Comparison of ENCODE assay signal across 16 mouse cellular contexts in the genomic region with DNA sequence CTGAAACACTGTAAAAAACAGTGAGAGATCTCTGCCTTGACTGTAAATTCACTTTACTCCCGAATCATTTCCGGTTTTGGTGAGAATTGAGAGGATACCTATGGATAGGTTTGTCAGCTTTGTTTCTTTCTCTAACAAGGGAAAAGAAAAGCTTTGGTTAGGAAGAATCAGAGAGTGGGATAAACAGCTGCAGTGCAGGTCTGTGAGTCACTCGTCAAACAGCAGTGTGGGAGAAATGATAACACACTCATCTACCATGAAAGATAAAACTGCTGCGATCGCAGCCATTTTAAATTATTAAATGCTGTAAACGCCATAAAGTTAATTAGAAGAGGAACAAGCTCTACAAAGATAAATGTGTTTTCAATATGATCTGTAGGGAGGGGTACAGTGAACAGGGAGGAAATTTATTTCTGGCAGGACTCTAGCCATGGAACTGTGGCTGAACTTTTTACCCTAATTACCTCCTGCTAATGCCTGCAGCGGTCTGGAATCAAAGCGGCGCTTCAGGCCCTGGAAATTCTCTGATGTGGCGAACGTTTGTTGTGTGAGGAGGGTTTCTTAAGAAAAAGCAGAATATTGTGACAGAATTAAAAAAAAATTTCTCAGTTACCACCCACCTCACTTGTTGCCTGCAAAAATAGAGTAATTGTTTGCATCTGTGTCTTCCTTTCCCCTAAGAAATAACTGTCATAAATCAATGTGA.
A peak's percentile ranks its signal among the peaks of the same experiment; 100 is the strongest.
DNase-seq lines count a peak whose midpoint lies in the region; ATAC-seq and TF ChIP-seq lines count a peak whose summit lies in the region.
"Had no signal": no experiment of that assay in that cellular context is flagged by ENCODE, and none has a peak within 500 bp of the region (broad histone marks: within the 10 kb centered on the region; RNA-seq: fewer than 3 reads in every experiment).

No protein-coding gene starts in this region.

- no peak overlapping the region for H3K4me2 ChIP-seq in hindbrain, embryonic 11.5 days (replicated peaks; ENCODE audit: low read depth, low read length)
- no peak overlapping the region for H3K4me2 ChIP-seq in hindbrain, embryonic 13.5 days
- peak overlapping the region; percentile 7; the same call in 1 of the 2 replicates for H3K4me2 ChIP-seq in limb, embryonic 14.5 days (replicated peaks; ENCODE audit: low read depth, low read length, severe bottlenecking)
- H3K4me2 ChIP-seq: hindbrain, embryonic 14.5 days; liver, embryonic 13.5 days had no signal

- no peaks in the 10 kb centered on the region for H3K36me3 ChIP-seq in hindbrain, embryonic 11.5 days (ENCODE audit: control insufficient read depth, insufficient read depth, low read length)
- no peaks in the 10 kb centered on the region for H3K36me3 ChIP-seq in hindbrain, embryonic 13.5 days
- no peaks in the 10 kb centered on the region for H3K36me3 ChIP-seq in limb, embryonic 14.5 days (ENCODE audit: control insufficient read depth, insufficient read depth, low read length)
- H3K36me3 ChIP-seq: liver, embryonic 13.5 days had no signal

- H3K9me3 ChIP-seq in hindbrain, embryonic 11.5 days (ENCODE audit: control insufficient read depth, low read length), result no peaks in the 10 kb centered on the region
- no peaks in the 10 kb centered on the region for H3K9me3 ChIP-seq in hindbrain, embryonic 13.5 days
- H3K9me3 ChIP-seq in limb, embryonic 14.5 days (ENCODE audit: control insufficient read depth, low read length), result no peaks in the 10 kb centered on the region
- H3K9me3 ChIP-seq: liver, embryonic 13.5 days had no signal

- peak; percentile 10 for DNase-seq in hindbrain, embryonic 11.5 days (ENCODE audit: low spot score)
- peak; percentile 8 for DNase-seq in CD4-positive helper T cell, adult 2 months (ENCODE audit: low read depth, low spot score)
- peak; percentile 46 for DNase-seq in embryo, embryonic 11 days
- peak; percentile 72 for DNase-seq in limb, embryonic 14.5 days (ENCODE audit: low spot score)
- no peak for DNase-seq in urinary bladder, postnatal 10 days (ENCODE audit: low spot score)
- DNase-seq in yolk sac, embryonic 10.5 days (ENCODE audit: low spot score), result no peak
- DNase-seq: adrenal gland, postnatal 14 days; cerebellum, adult 11-12 months; heart, adult 11 months; kidney, postnatal 14 days; liver, embryonic 13.5 days had no signal

- no peak overlapping the region for H3K27ac ChIP-seq in hindbrain, embryonic 11.5 days (ENCODE audit: low read depth, low read length)
- H3K27ac ChIP-seq in hindbrain, embryonic 13.5 days, result no peak overlapping the region
- no peak overlapping the region for H3K27ac ChIP-seq in limb, embryonic 14.5 days (replicated peaks; ENCODE audit: low read depth, low read length)
- H3K27ac ChIP-seq: hindbrain, embryonic 14.5 days; left cerebral cortex, adult 2 months; liver, embryonic 13.5 days; macrophage had no signal

- no peaks in the 10 kb centered on the region for H3K4me1 ChIP-seq in hindbrain, embryonic 11.5 days (replicated peaks; ENCODE audit: control insufficient read depth, insufficient read depth, low read length)
- no peaks in the 10 kb centered on the region for H3K4me1 ChIP-seq in hindbrain, embryonic 13.5 days (replicated peaks)
- peaks cover 18% of the 10 kb centered on the region for H3K4me1 ChIP-seq in limb, embryonic 14.5 days (ENCODE audit: control insufficient read depth, insufficient read depth, low read length)
- H3K4me1 ChIP-seq: liver, embryonic 13.5 days had no signal

- H3K9ac ChIP-seq in hindbrain, embryonic 11.5 days (ENCODE audit: low read depth, low read length), result no peak overlapping the region
- no peak overlapping the region for H3K9ac ChIP-seq in hindbrain, embryonic 13.5 days
- H3K9ac ChIP-seq in limb, embryonic 14.5 days (ENCODE audit: low read depth, low read length, severe bottlenecking), result no peak overlapping the region
- H3K9ac ChIP-seq: hindbrain, embryonic 14.5 days; liver, embryonic 13.5 days had no signal

- TF ChIP-seq POLR2A in limb, embryonic 14.5 days (IDR thresholded peaks at IDR 0.05; ENCODE audit: borderline replicate concordance, extremely low read depth, insufficient read depth, insufficient read length), result no peak

- no peak for ATAC-seq in hindbrain, embryonic 11.5 days (ENCODE audit: low FRiP score)
- ATAC-seq in hindbrain, embryonic 13.5 days (ENCODE audit: low FRiP score), result no peak
- ATAC-seq in limb, embryonic 14.5 days (ENCODE audit: low FRiP score, low read depth), result no peak

- WGBS in hindbrain, embryonic 11.5 days, result 60% methylated on average over 11 of the region's 11 CpGs
- WGBS in hindbrain, embryonic 13.5 days, result 56% methylated on average over 11 of the region's 11 CpGs
- 19% methylated on average over 11 of the region's 11 CpGs for WGBS in limb, embryonic 14.5 days

- H3K4me3 ChIP-seq in hindbrain, embryonic 11.5 days (ENCODE audit: low read depth, low read length), result no peak overlapping the region
- H3K4me3 ChIP-seq in hindbrain, embryonic 13.5 days, result no peak overlapping the region
- H3K4me3 ChIP-seq in limb, embryonic 14.5 days (replicated peaks; ENCODE audit: low read length), result no peak overlapping the region
- H3K4me3 ChIP-seq: left cerebral cortex, adult 2 months; liver, embryonic 13.5 days had no signal

- no peaks in the 10 kb centered on the region for H3K27me3 ChIP-seq in hindbrain, embryonic 11.5 days (ENCODE audit: control insufficient read depth, insufficient read depth, low read length)
- no peaks in the 10 kb centered on the region for H3K27me3 ChIP-seq in hindbrain, embryonic 13.5 days
- no peaks in the 10 kb centered on the region for H3K27me3 ChIP-seq in limb, embryonic 14.5 days (ENCODE audit: control insufficient read depth, insufficient read depth, low read length)
- H3K27me3 ChIP-seq: CH12.LX; liver, embryonic 13.5 days had no signal

Comparison
In these comparisons a context has a peak if more than half of its experiments do, and no peak if none do; other contexts are left out.
1. DNase-seq: peak in hindbrain, embryonic 11.5 days (single experiment), CD4-positive helper T cell, adult 2 months (single experiment), embryo, embryonic 11 days (single experiment) and limb, embryonic 14.5 days (single experiment); none in urinary bladder, postnatal 10 days (single experiment) and yolk sac, embryonic 10.5 days (single experiment).